Mouse (Mus musculus) adrenal gland, adult 2 months (tissue): ENCODE data around the gene Bcl2l10. TPM values are rescaled to one million over a fixed set of nuclear protein-coding genes. Genes with fewer than 3 reads are reported as not detected.
"Not testable (repeated sequence)": the region's sequence is repeated elsewhere in the genome, so short reads cannot be mapped to it uniquely, and the experiment has no call there.

ENCODE experiments used
- DNase-seq: peaks from one replicate; pipeline ENCODE4 v3.0.0; 2021
- polyA plus RNA-seq: library from polyadenylated mRNA; depleted of rRNA; stranded (reverse); fragments of >200 nt; gene quantifications from 2 replicates; pipeline ENCODE4 v1.2.3, GENCODE M21; 2012
- total RNA-seq, 2 experiments: library from RNA; stranded (reverse); gene quantifications; 2 replicates each; pipeline ENCODE4 v1.2.3; 2021

Bcl2l10 gene
- total and polyA plus RNA-seq, 3 experiments, result 0.13 to 0.24 (median 0.23) TPM

DNA sequence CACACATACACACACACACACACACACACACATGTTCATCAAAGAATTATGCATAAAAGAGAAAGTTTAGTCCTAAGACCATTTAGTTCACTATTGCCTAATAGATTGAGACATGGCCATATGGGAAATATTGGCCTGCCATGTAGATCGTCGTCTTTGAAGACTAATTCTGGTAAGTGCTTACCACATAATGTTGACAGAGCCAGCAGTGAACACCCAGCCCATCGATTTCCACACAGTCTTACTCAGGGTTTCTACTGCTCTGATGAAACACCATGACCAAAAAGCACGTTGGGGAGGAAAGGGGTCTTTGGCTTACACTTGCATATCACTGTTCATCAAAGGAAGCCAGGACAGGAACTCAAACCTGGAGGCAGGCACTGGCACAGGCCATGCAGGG is 5.1 kb upstream of the Bcl2l10 start:
- no peak for DNase-seq

DNA sequence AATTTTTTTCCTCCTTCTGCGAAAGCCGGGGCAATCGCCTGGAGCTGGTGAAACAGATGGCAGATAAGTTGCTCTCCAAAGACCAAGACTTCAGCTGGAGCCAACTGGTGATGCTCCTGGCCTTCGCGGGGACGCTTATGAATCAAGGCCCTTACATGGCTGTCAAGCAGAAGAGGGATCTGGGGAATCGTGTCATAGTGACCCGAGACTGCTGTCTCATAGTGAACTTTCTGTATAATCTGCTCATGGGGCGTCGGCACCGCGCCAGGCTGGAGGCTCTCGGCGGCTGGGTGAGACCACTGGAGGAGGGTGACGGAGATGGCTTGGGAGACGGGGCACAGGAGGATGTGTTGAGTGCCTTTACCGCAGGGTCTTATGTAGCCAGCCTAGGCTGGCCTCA is 508 bp downstream of the Bcl2l10 start:
- DNase-seq, result no peak

GRCm38 (mm10) chr9:75348641-75349040 is 1.1 kb downstream of the Bcl2l10 start:
- DNase-seq, result peak; percentile 33

GRCm38 (mm10) chr9:75353094-75353493 is 5.5 kb downstream of the Bcl2l10 start:
- DNase-seq, result no peak

GRCm38 (mm10) chr9:75355783-75356182 is 8.2 kb downstream of the Bcl2l10 start:
- DNase-seq, result no peak

- DNase-seq, result no peak
Measured at GRCm38 (mm10) chr9:75357087-75357654, 9.6 kb downstream of the Bcl2l10 start.

- DNase-seq, result peak; percentile 74
Measured at GRCm38 (mm10) chr9:75361699-75362098, 14.1 kb downstream of the Bcl2l10 start.

- DNase-seq, result no peak
Measured at GRCm38 (mm10) chr9:75362201-75362600, 14.6 kb downstream of the Bcl2l10 start.

DNA sequence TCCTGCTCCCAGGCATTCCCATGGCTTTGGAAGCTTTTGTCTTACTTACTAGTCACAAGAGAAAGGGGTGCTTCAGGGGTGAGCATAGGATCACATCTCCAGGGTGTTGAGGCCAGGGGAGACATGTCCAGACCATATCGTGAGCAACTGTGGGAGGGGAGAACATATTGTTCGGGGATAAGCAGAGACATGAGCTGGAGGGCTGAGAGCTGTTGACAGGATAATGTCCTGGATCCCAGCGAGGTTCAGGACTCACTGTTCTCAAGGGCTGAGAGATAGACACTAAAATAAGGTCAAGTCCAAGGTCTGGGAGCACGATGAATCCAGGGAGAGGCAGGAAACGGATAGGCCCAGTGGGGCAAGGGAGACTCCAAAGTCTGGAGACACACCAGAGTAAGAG is 15.4 kb downstream of the Bcl2l10 start:
- DNase-seq, result peak; percentile 39

DNA sequence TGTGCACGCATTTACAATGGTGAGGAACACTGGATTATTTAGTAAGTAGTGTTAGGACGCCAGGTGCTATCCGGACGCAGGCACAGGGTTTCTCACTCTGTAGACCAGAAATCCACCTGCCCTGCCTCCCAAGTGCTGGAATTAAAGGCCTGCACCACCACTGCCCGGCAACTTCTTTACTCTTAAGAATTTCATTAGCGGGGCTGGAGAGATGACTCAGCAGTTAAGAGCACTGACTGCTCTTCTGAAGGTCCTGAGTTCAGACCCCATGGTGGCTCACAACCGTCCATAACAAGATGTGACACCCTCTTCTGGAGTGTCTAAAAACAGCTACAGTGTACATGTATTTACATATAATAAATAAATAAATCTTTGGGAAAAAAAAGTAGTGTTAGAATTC is 16.1 kb downstream of the Bcl2l10 start:
- not testable (repeated sequence) for DNase-seq

DNA sequence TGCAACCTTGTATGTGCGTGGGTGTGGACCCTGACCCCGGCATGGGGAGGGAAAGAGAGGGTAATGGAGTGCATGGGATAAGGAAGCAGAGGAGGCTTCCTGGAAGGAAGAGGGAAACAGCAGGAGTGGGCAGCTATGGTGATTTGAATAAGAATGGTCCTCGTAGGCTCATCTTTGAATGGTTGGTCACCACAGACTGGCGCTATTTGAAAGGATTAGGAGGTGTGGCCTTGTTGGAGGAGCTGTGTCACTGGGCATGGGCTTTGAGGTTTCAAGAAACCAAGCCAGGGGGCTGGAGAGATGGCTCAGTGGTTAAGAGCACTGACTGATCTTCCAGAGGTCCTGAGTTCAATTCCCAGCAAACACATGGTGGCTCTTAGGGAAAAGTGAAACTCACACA is 17.6 kb downstream of the Bcl2l10 start:
- DNase-seq, result no peak

DNA sequence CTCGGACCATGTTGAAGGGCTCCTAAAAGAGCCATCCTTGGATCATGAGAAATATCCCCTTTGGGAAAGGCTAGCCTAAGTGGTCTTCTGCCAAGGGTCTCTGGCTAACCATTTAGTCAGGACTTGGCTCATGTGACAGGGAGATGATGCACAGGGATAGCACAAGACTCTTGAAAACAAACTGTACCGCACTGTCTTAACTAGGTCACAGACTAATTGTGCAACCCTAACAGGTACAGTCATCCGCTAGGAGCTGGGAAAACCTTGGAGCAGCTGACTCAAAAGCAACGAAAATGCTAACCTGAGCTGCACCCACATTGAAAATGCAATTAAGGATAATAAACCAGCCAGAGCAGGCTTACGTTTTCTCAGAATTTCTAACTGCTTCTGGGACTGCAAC is 18.6 kb downstream of the Bcl2l10 start:
- DNase-seq, result peak; percentile 58

GRCm38 (mm10) chr9:75368779-75369178 is 21.2 kb downstream of the Bcl2l10 start:
- no peak for DNase-seq

- peak; percentile 18 for DNase-seq
Measured at GRCm38 (mm10) chr9:75375606-75376005, 28.0 kb downstream of the Bcl2l10 start.

GRCm38 (mm10) chr9:75376428-75376827 is 28.9 kb downstream of the Bcl2l10 start:
- DNase-seq, result no peak

GRCm38 (mm10) chr9:75378774-75379173 is 31.2 kb downstream of the Bcl2l10 start:
- DNase-seq, result no peak

- DNase-seq, result no peak
Measured at GRCm38 (mm10) chr9:75382825-75383224, 35.3 kb downstream of the Bcl2l10 start.

DNA sequence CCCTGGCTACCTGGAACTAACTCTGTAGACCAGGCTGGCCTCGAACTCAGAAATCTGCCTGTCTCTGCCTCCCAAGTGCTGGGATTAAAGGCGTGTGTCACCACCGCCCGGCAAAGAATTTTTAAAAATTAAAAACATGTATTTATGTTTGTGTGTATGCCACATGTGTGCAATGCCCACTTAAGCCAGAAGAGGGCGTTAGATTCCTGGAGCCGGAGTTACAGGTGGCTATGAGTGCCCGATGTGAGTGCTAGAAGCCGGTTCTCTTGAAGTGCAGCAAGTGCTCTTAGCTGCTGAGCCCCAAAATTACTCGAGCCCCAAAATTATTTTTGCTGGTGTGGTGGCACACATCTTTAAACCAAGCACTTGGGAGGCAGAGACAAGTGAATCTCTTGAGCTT is 36.2 kb downstream of the Bcl2l10 start:
- no peak for DNase-seq

DNA sequence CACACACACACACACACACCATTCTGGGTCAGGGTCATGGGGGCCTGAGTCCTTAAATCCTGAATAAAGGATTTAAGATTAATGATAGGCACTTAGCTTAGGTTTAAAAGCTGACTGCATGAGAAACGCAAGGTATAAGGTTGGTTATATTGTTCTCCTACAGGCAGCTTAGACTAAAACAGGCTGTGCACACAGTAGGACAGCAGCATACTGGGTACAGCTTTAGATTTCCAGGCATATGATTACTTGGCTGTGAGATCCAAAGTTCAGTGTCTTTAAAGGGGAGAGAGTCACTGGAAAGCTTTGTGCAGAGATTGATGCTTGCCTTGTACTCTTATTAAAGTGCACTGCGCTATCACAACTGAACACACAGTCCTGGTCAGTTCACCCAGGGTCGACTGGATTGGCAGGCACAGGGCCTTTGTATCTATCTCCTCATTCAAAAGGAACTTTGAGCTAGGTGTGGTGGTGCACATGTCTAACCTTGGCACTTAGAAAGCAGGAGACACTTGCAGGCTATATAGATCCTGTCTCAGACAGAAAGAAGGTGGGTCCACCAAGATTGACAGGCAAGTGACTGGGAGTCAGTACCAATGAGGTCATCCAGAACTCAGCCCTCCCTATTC is 36.9 kb downstream of the Bcl2l10 start:
- no peak for DNase-seq

DNA sequence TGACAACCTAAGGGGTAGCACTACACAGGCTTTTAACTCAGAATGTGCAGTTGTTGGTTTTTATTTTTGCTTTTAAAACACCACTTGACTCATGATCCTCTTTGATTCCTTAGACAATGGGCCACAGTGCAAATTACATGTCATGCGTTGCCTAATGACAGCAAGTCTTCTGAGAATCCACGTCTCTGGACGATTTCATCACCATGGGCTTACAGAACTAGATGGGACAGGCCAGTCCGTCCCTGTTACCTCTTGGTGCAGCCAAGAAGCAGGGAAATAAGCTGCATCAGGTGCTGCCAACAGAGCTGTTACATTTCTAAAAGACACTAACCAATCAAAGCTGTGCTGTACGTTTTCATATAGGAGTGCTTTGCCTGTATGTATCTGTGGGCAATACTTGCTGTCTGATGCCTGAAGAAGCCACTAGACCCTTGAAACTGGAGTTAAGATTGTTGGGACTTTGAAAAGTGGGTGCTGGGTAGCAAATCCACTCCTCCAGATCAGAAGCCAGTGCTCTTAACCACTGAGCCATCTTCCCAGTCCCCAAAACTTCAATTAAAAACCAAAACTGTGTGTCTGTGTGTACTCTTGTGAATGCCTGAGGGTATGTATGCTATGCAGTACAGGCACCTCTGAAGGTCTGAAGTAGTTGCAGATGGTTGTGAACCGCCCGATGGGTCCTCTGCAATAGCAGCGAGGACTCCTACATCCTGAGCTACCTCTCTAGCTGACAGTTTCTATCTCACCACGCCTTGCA is 37.8 kb downstream of the Bcl2l10 start:
- DNase-seq, result no peak

- DNase-seq, result no peak
Measured at GRCm38 (mm10) chr9:75393251-75393650, 45.7 kb downstream of the Bcl2l10 start.

DNA sequence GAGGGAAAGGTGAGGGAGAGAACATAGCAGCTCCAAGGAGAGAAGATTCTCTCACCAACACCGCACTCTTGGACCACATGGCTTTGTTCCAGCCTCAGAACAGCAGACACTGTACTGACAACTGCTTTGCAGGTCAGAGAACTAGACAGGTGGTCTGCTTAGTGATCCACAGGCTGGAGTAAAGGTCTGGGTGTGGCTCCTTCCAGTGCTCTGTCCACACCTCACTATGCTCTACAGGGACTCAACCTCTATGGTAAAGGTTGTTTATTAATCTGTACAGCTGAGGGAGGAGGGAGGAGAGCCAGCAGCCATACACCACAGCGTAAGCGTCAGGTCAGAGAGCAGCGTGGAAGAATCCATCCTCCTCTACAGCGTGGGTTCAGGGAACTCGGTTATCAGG is 48.4 kb downstream of the Bcl2l10 start:
- DNase-seq, result no peak

DNA sequence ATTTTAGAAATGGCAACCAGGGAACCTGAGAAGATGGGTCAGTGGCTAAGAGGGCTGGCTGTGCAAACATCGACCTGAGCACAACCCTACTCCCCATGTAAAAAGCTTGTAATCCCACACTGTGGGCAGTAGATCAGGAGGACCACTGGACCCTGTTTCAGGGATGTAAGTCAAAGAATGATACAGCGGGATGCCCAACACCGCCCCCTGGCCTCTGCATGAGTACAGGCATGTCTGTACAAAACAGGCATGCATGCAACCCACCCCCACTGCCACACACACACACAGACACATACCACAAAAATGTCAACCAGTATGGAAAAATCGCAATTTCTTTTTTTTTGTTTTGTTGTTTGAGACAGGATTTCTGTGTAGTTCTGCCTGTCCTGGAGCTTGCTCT is 51.5 kb downstream of the Bcl2l10 start:
- no peak for DNase-seq

DNA sequence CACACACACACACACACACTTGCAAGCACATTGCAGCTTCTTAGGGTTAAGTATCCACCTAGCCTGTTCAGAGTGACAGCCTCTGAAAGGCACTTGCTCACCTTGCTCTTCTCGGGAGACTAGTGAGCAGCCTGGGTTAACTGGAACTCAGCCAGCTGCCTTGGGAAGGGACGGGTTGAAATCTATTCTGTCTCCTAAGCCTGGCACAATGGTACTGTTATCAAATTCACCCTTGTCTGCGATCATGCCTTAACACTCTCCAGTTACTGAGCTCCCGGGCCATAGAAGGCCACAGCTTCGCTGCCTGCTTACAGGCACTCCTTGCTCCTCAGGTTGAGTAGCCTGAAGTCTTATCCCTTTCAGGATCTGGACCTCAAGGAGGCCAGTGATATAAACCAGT is 53.1 kb downstream of the Bcl2l10 start:
- DNase-seq, result no peak
